Mouse (Mus musculus): ENCODE data around the gene Cdadc1. TPM values are rescaled to one million over a fixed set of nuclear protein-coding genes. Genes with fewer than 3 reads are reported as not detected.

Cdadc1 gene
- total and polyA plus RNA-seq, 3 experiments, result 15.3 to 26.2 (median 17.7) TPM

- H3K4me1 ChIP-seq (ENCODE audit: insufficient read depth, low read depth, low read length), result no peaks in the 10 kb centered on the region
- TF ChIP-seq POLR2AphosphoS5 (IDR thresholded peaks at IDR 0.05; ENCODE audit: insufficient replicate concordance, low read depth, low read length), result no peak
- TF ChIP-seq GATA2 (IDR thresholded peaks at IDR 0.05; ENCODE audit: borderline replicate concordance, low read depth, low read length), result no peak
- no peak for TF ChIP-seq TAL1 (conservative IDR thresholded peaks at IDR 0.05; ENCODE audit: low read depth, low read length)
- no peak for TF ChIP-seq CTCF (IDR thresholded peaks at IDR 0.05; ENCODE audit: low read depth, low read length)
- no peak for TF ChIP-seq GATA1 (IDR thresholded peaks at IDR 0.05; ENCODE audit: borderline replicate concordance, low read length)
- ATAC-seq (ENCODE audit: extremely low read depth, insufficient number of reproducible peaks, low FRiP score, poor library complexity, severe bottlenecking) (no peak), DNase-seq (ENCODE audit: low spot score) (no peak)
- H3K9me3 ChIP-seq (replicated peaks), result no peaks in the 10 kb centered on the region
- H3K27me3 ChIP-seq (ENCODE audit: insufficient read depth, low read length), result no peaks in the 10 kb centered on the region
- peaks cover 83% of the 10 kb centered on the region for H3K36me3 ChIP-seq (replicated peaks)
- H3K4me3 ChIP-seq (ENCODE audit: low read depth, low read length), result no peak overlapping the region
These were observed 51.4 kb downstream of the Cdadc1 start for GRCm38 (mm10) chr14:59546162-59546880.

GRCm38 (mm10) chr14:59543956-59544355 is 53.8 kb downstream of the Cdadc1 start:
- TF ChIP-seq POLR2AphosphoS5 (IDR thresholded peaks at IDR 0.05; ENCODE audit: insufficient replicate concordance, low read depth, low read length) (no peak), GATA1 (IDR thresholded peaks at IDR 0.05; ENCODE audit: borderline replicate concordance, low read length) (no peak), CTCF (IDR thresholded peaks at IDR 0.05; ENCODE audit: low read depth, low read length) (no peak), GATA2 (IDR thresholded peaks at IDR 0.05; ENCODE audit: borderline replicate concordance, low read depth, low read length) (no peak), TAL1 (conservative IDR thresholded peaks at IDR 0.05; ENCODE audit: low read depth, low read length) (no peak)
- Histone ChIP-seq H3K36me3 (replicated peaks) (peaks cover 81% of the 10 kb centered on the region), H3K4me3 (ENCODE audit: low read depth, low read length) (no peak overlapping the region), H3K27me3 (ENCODE audit: insufficient read depth, low read length) (no peaks in the 10 kb centered on the region), H3K4me1 (ENCODE audit: insufficient read depth, low read depth, low read length) (no peaks in the 10 kb centered on the region), H3K9me3 (replicated peaks) (no peaks in the 10 kb centered on the region)
- no peak for ATAC-seq (ENCODE audit: extremely low read depth, insufficient number of reproducible peaks, low FRiP score, poor library complexity, severe bottlenecking)
- DNase-seq (ENCODE audit: low spot score), result no peak

GRCm38 (mm10) chr14:59543158-59543826 is 54.5 kb downstream of the Cdadc1 start:
- no peaks in the 10 kb centered on the region for H3K4me1 ChIP-seq (ENCODE audit: insufficient read depth, low read depth, low read length)
- peaks cover 80% of the 10 kb centered on the region for H3K36me3 ChIP-seq (replicated peaks)
- ATAC-seq (ENCODE audit: extremely low read depth, insufficient number of reproducible peaks, low FRiP score, poor library complexity, severe bottlenecking) (no peak), DNase-seq (ENCODE audit: low spot score) (no peak)
- no peaks in the 10 kb centered on the region for H3K27me3 ChIP-seq (ENCODE audit: insufficient read depth, low read length)
- no peak for TF ChIP-seq POLR2AphosphoS5 (IDR thresholded peaks at IDR 0.05; ENCODE audit: insufficient replicate concordance, low read depth, low read length)
- TF ChIP-seq TAL1 (conservative IDR thresholded peaks at IDR 0.05; ENCODE audit: low read depth, low read length), result no peak
- TF ChIP-seq GATA2 (IDR thresholded peaks at IDR 0.05; ENCODE audit: borderline replicate concordance, low read depth, low read length), result no peak
- TF ChIP-seq GATA1 (IDR thresholded peaks at IDR 0.05; ENCODE audit: borderline replicate concordance, low read length), result no peak
- TF ChIP-seq CTCF (IDR thresholded peaks at IDR 0.05; ENCODE audit: low read depth, low read length), result no peak
- no peaks in the 10 kb centered on the region for H3K9me3 ChIP-seq (replicated peaks)
- no peak overlapping the region for H3K4me3 ChIP-seq (ENCODE audit: low read depth, low read length)

- H3K4me3 ChIP-seq (ENCODE audit: low read depth, low read length), result no peak overlapping the region
- no peak for TF ChIP-seq GATA1 (IDR thresholded peaks at IDR 0.05; ENCODE audit: borderline replicate concordance, low read length)
- no peak for TF ChIP-seq TAL1 (conservative IDR thresholded peaks at IDR 0.05; ENCODE audit: low read depth, low read length)
- no peak for TF ChIP-seq GATA2 (IDR thresholded peaks at IDR 0.05; ENCODE audit: borderline replicate concordance, low read depth, low read length)
- TF ChIP-seq CTCF (IDR thresholded peaks at IDR 0.05; ENCODE audit: low read depth, low read length), result no peak
- no peak for TF ChIP-seq POLR2AphosphoS5 (IDR thresholded peaks at IDR 0.05; ENCODE audit: insufficient replicate concordance, low read depth, low read length)
- ATAC-seq (ENCODE audit: extremely low read depth, insufficient number of reproducible peaks, low FRiP score, poor library complexity, severe bottlenecking) (no peak), DNase-seq (ENCODE audit: low spot score) (no peak)
- peaks cover 77% of the 10 kb centered on the region for H3K36me3 ChIP-seq (replicated peaks)
- no peaks in the 10 kb centered on the region for H3K4me1 ChIP-seq (ENCODE audit: insufficient read depth, low read depth, low read length)
- H3K9me3 ChIP-seq (replicated peaks), result no peaks in the 10 kb centered on the region
- no peaks in the 10 kb centered on the region for H3K27me3 ChIP-seq (ENCODE audit: insufficient read depth, low read length)
These were observed 57.0 kb downstream of the Cdadc1 start for GRCm38 (mm10) chr14:59540761-59541160.

GRCm38 (mm10) chr14:59540230-59540629 is 57.5 kb downstream of the Cdadc1 start:
- peaks cover 76% of the 10 kb centered on the region for H3K36me3 ChIP-seq (replicated peaks)
- no peaks in the 10 kb centered on the region for H3K9me3 ChIP-seq (replicated peaks)
- no peak for TF ChIP-seq GATA1 (IDR thresholded peaks at IDR 0.05; ENCODE audit: borderline replicate concordance, low read length)
- TF ChIP-seq CTCF (IDR thresholded peaks at IDR 0.05; ENCODE audit: low read depth, low read length), result no peak
- no peak for TF ChIP-seq POLR2AphosphoS5 (IDR thresholded peaks at IDR 0.05; ENCODE audit: insufficient replicate concordance, low read depth, low read length)
- TF ChIP-seq TAL1 (conservative IDR thresholded peaks at IDR 0.05; ENCODE audit: low read depth, low read length), result no peak
- no peak for TF ChIP-seq GATA2 (IDR thresholded peaks at IDR 0.05; ENCODE audit: borderline replicate concordance, low read depth, low read length)
- H3K4me3 ChIP-seq (ENCODE audit: low read depth, low read length), result no peak overlapping the region
- no peak for ATAC-seq (ENCODE audit: extremely low read depth, insufficient number of reproducible peaks, low FRiP score, poor library complexity, severe bottlenecking)
- DNase-seq (ENCODE audit: low spot score), result no peak
- no peaks in the 10 kb centered on the region for H3K27me3 ChIP-seq (ENCODE audit: insufficient read depth, low read length)
- H3K4me1 ChIP-seq (ENCODE audit: insufficient read depth, low read depth, low read length), result no peaks in the 10 kb centered on the region

GRCm38 (mm10) chr14:59537829-59538432 is 59.8 kb downstream of the Cdadc1 start:
- DNase-seq (ENCODE audit: low spot score) (no peak), ATAC-seq (ENCODE audit: extremely low read depth, insufficient number of reproducible peaks, low FRiP score, poor library complexity, severe bottlenecking) (no peak)
- H3K4me3 ChIP-seq (ENCODE audit: low read depth, low read length), result no peak overlapping the region
- no peaks in the 10 kb centered on the region for H3K4me1 ChIP-seq (ENCODE audit: insufficient read depth, low read depth, low read length)
- peaks cover 66% of the 10 kb centered on the region for H3K36me3 ChIP-seq (replicated peaks)
- H3K9me3 ChIP-seq (replicated peaks), result no peaks in the 10 kb centered on the region
- no peaks in the 10 kb centered on the region for H3K27me3 ChIP-seq (ENCODE audit: insufficient read depth, low read length)
- no peak for TF ChIP-seq CTCF (IDR thresholded peaks at IDR 0.05; ENCODE audit: low read depth, low read length)
- TF ChIP-seq POLR2AphosphoS5 (IDR thresholded peaks at IDR 0.05; ENCODE audit: insufficient replicate concordance, low read depth, low read length), result no peak
- TF ChIP-seq TAL1 (conservative IDR thresholded peaks at IDR 0.05; ENCODE audit: low read depth, low read length), result no peak
- no peak for TF ChIP-seq GATA2 (IDR thresholded peaks at IDR 0.05; ENCODE audit: borderline replicate concordance, low read depth, low read length)
- TF ChIP-seq GATA1 (IDR thresholded peaks at IDR 0.05; ENCODE audit: borderline replicate concordance, low read length), result no peak

Measured in G1E (cell line).